Mouse (Mus musculus) adrenal gland, postnatal 36 days (tissue): ENCODE data around the gene Fgf8. TPM values are rescaled to one million over a fixed set of nuclear protein-coding genes. Genes with fewer than 3 reads are reported as not detected.
A peak's percentile ranks its signal among the peaks of the same experiment; 100 is the strongest.

ENCODE experiments used
- DNase-seq, 2 experiments: peaks; one replicate each; pipeline ENCODE4 v3.0.0; 2021; ENCODE audit warnings: mixed read lengths in 1 of 2
- long read RNA-seq, 2 experiments: library from polyadenylated mRNA; stranded (forward); transcript quantifications; one replicate each; pipeline ENCODE4 v2.0.0; 2021; ENCODE audit warnings: borderline sequencing depth in 2 of 2
- total RNA-seq, 2 experiments: library from RNA; stranded (reverse); gene quantifications; 2 replicates each; pipeline ENCODE4 v1.2.3; 2021

Gene Fgf8
- total RNA-seq: not detected
- long read RNA-seq, experiment 1: 0 reads
- long read RNA-seq, experiment 2: 0 reads

GRCm38 (mm10) chr19:45742218-45742983, at the start of gene Fgf8:
TSS of gene Fgf8 (minus strand) at chr19:45742915.
- peak in 1 of 2 experiments; percentile 6 for DNase-seq

GRCm38 (mm10) chr19:45792404-45792803, 49.7 kb upstream of the Fgf8 start:
- no peak for DNase-seq

- no peak for DNase-seq
These were observed 47.5 kb upstream of the Fgf8 start for GRCm38 (mm10) chr19:45789888-45790874.

GRCm38 (mm10) chr19:45789365-45789764, 46.6 kb upstream of the Fgf8 start:
- DNase-seq: no peak

- DNase-seq: peak in 1 of 2 experiments; percentile 28
These were observed 45.6 kb upstream of the Fgf8 start for GRCm38 (mm10) chr19:45788337-45788736.

- no peak for DNase-seq
These were observed 44.7 kb upstream of the Fgf8 start for GRCm38 (mm10) chr19:45787450-45787849.

GRCm38 (mm10) chr19:45785470-45785869, 42.8 kb upstream of the Fgf8 start:
- DNase-seq: no peak

- no peak for DNase-seq
These were observed 41.3 kb upstream of the Fgf8 start for GRCm38 (mm10) chr19:45783933-45784576.

GRCm38 (mm10) chr19:45783181-45783932, 40.6 kb upstream of the Fgf8 start, which contains the start of gene Mgea5:
TSS of gene Mgea5 (minus strand) at chr19:45783837.
- DNase-seq: peak; percentile 98

- peak; percentile 79 to 87 for DNase-seq
These were observed 39.7 kb upstream of the Fgf8 start for GRCm38 (mm10) chr19:45782315-45783001.

GRCm38 (mm10) chr19:45781676-45782075, 39.0 kb upstream of the Fgf8 start:
- DNase-seq: no peak

- no peak for DNase-seq
These were observed 37.7 kb upstream of the Fgf8 start for GRCm38 (mm10) chr19:45780350-45780915.

- no peak for DNase-seq
These were observed 32.8 kb upstream of the Fgf8 start for GRCm38 (mm10) chr19:45775486-45775885.

- no peak for DNase-seq
These were observed 28.8 kb upstream of the Fgf8 start for GRCm38 (mm10) chr19:45771501-45771900.

GRCm38 (mm10) chr19:45760810-45761209, 18.1 kb upstream of the Fgf8 start:
- no peak for DNase-seq

- DNase-seq: no peak
These were observed 16.0 kb upstream of the Fgf8 start for GRCm38 (mm10) chr19:45758671-45759070.

- no peak for DNase-seq
These were observed 10.8 kb upstream of the Fgf8 start for GRCm38 (mm10) chr19:45753551-45753950.

GRCm38 (mm10) chr19:45751881-45752280, 9.2 kb upstream of the Fgf8 start:
- no peak for DNase-seq

- peak; percentile 89 to 94 for DNase-seq
These were observed 6.7 kb upstream of the Fgf8 start, which contains the start of gene Npm3 for GRCm38 (mm10) chr19:45749243-45750043. TSS of gene Npm3 (minus strand) at chr19:45749591.
